In the genomic region with DNA sequence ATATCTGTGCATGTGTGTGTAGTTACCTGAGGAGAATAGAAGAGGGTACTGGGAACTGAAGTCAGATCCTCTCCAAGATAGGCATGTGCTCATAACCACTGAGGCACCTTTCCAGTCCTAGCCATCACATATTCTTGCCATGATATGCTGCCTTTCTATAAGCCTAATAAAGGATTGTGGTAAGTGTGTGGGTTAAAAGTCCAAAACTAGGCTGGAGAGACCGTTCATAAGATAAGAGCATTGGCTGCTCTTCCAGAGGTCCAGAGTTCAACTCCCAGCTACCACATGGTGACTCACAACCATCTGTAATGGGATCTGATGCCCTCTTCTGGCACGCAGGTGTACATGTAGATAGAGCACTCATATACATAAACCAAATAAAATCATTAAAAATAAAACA, we compare ENCODE assay signal across 20 mouse cellular contexts. TPM values are rescaled to one million over a fixed set of nuclear protein-coding genes. Genes with fewer than 3 reads are reported as not detected.
A peak's percentile ranks its signal among the peaks of the same experiment; 100 is the strongest.
DNase-seq lines count a peak whose midpoint lies in the region; ATAC-seq and TF ChIP-seq lines count a peak whose summit lies in the region.
"Had no signal": no experiment of that assay in that cellular context is flagged by ENCODE, and none has a peak within 500 bp of the region (broad histone marks: within the 10 kb centered on the region; RNA-seq: fewer than 3 reads in every experiment).

No protein-coding gene starts in this region.

- no peak overlapping the region for H3K27ac ChIP-seq in heart, adult 2 months
- H3K27ac ChIP-seq in kidney, postnatal 0 days, result no peak overlapping the region
- no peak overlapping the region for H3K27ac ChIP-seq in lung, embryonic 14.5 days (ENCODE audit: low read depth)
- H3K27ac ChIP-seq: embryonic facial prominence, embryonic 10.5 days; forebrain, embryonic 10.5 days; heart, embryonic 15.5 days; hindbrain, embryonic 10.5 days; hindbrain, embryonic 15.5 days had no signal

- DNase-seq in heart, adult 2 months, result no peak
- no peak for DNase-seq in heart, postnatal 4 days
- no peak for DNase-seq in kidney, postnatal 0 days (ENCODE audit: low spot score)
- no peak for DNase-seq in kidney, postnatal 14 days
- no peak for DNase-seq in lung, embryonic 14.5 days
- no peak for DNase-seq in lung, postnatal 4 days
- DNase-seq: adrenal gland, adult 2 months; adrenal gland, postnatal 25 days; cerebellum, adult 2 months; cerebellum, postnatal 10 days; heart, adult 18-20 months; heart, postnatal 14 days had no signal

- intact Hi-C loops in heart, adult 2 months (cut with DNase I), result no loop called here

- no peak overlapping the region for H3K4me3 ChIP-seq in heart, adult 2 months
- no peak overlapping the region for H3K4me3 ChIP-seq in kidney, postnatal 0 days (replicated peaks; ENCODE audit: low read depth, low read length)
- no peak overlapping the region for H3K4me3 ChIP-seq in lung, embryonic 14.5 days (ENCODE audit: low read depth, low read length)
- H3K4me3 ChIP-seq: embryonic facial prominence, embryonic 10.5 days; forebrain, embryonic 10.5 days; heart, embryonic 15.5 days; hindbrain, embryonic 10.5 days; hindbrain, embryonic 15.5 days had no signal

- no peaks in the 10 kb centered on the region for H3K79me2 ChIP-seq in heart, adult 2 months (replicated peaks; ENCODE audit: control insufficient read depth, insufficient read depth, low read length)

- H3K36me3 ChIP-seq in heart, adult 2 months (ENCODE audit: control insufficient read depth, insufficient read depth, low read length), result no peaks in the 10 kb centered on the region
- H3K36me3 ChIP-seq in kidney, postnatal 0 days (ENCODE audit: insufficient read depth, low read length), result peaks cover 21% of the 10 kb centered on the region; the same call in 1 of the 2 replicates
- H3K36me3 ChIP-seq in lung, embryonic 14.5 days (ENCODE audit: insufficient read depth), result peaks cover 74% of the 10 kb centered on the region

- no peaks in the 10 kb centered on the region for H3K4me1 ChIP-seq in heart, adult 2 months (ENCODE audit: control insufficient read depth, insufficient read depth, low read length)
- H3K4me1 ChIP-seq in kidney, postnatal 0 days (replicated peaks; ENCODE audit: insufficient read depth, low read length), result no peaks in the 10 kb centered on the region
- no peaks in the 10 kb centered on the region for H3K4me1 ChIP-seq in lung, embryonic 14.5 days (ENCODE audit: insufficient read depth)
- H3K4me1 ChIP-seq: embryonic facial prominence, embryonic 10.5 days; forebrain, embryonic 10.5 days; heart, embryonic 15.5 days; hindbrain, embryonic 15.5 days had no signal

- no peak for TF ChIP-seq EP300 in heart, adult 2 months (IDR thresholded peaks at IDR 0.05; ENCODE audit: insufficient read depth, low read depth, low read length)

- WGBS in heart, adult 2 months, result 83% methylated on average over 2 of the region's 2 CpGs
- 91% methylated on average over 2 of the region's 2 CpGs for WGBS in kidney, postnatal 0 days
- WGBS in lung, embryonic 14.5 days, result 83% methylated on average over 2 of the region's 2 CpGs

- TF ChIP-seq CTCF in heart, adult 2 months (IDR thresholded peaks at IDR 0.05), result peak; percentile 33
- TF ChIP-seq CTCF in kidney, postnatal 0 days (IDR thresholded peaks at IDR 0.05; ENCODE audit: low read depth), result peak; percentile 27; the same call in 1 of the 2 replicates
- TF ChIP-seq CTCF in lung, embryonic 14.5 days (IDR thresholded peaks at IDR 0.05; ENCODE audit: low read depth), result 0 out of 2 replicates have a peak, but pooled peaks have one; percentile 17

- no peak overlapping the region for H3K4me2 ChIP-seq in kidney, postnatal 0 days (ENCODE audit: low read length)
- no peak overlapping the region for H3K4me2 ChIP-seq in lung, embryonic 14.5 days
- H3K4me2 ChIP-seq: heart, embryonic 11.5 days; heart, embryonic 15.5 days; hindbrain, embryonic 15.5 days had no signal

- H3K27me3 ChIP-seq in heart, adult 2 months (ENCODE audit: control insufficient read depth, insufficient read depth, low read length), result no peaks in the 10 kb centered on the region
- H3K27me3 ChIP-seq in kidney, postnatal 0 days (ENCODE audit: insufficient read depth, low read length), result no peaks in the 10 kb centered on the region
- H3K27me3 ChIP-seq in lung, embryonic 14.5 days (ENCODE audit: insufficient read depth, low read length), result no peaks in the 10 kb centered on the region
- H3K27me3 ChIP-seq: heart, embryonic 15.5 days; hindbrain, embryonic 15.5 days had no signal

- H3K9ac ChIP-seq in heart, adult 2 months (ENCODE audit: low read depth, low read length), result no peak overlapping the region
- H3K9ac ChIP-seq in kidney, postnatal 0 days (ENCODE audit: low read depth, low read length), result no peak overlapping the region
- no peak overlapping the region for H3K9ac ChIP-seq in lung, embryonic 14.5 days
- H3K9ac ChIP-seq: heart, embryonic 15.5 days; hindbrain, embryonic 15.5 days had no signal

- H3K9me3 ChIP-seq in kidney, postnatal 0 days (replicated peaks; ENCODE audit: low read length), result no peaks in the 10 kb centered on the region
- H3K9me3 ChIP-seq in lung, embryonic 14.5 days (ENCODE audit: low read depth, low read length), result no peaks in the 10 kb centered on the region
- H3K9me3 ChIP-seq: embryonic facial prominence, embryonic 10.5 days; forebrain, embryonic 10.5 days; heart, embryonic 15.5 days; hindbrain, embryonic 10.5 days; hindbrain, embryonic 15.5 days had no signal

- no peak for ATAC-seq in kidney, postnatal 0 days (replicated peaks; ENCODE audit: low FRiP score, low read depth)
- ATAC-seq in lung, embryonic 14.5 days (ENCODE audit: insufficient read depth), result no peak
- no peak for ATAC-seq in erythroid progenitor cell, adult 5-6 weeks (replicated peaks; ENCODE audit: low FRiP score, poor library complexity, severe bottlenecking)
- ATAC-seq: forebrain, embryonic 14.5 days had no signal

- no peak for TF ChIP-seq POLR2A in heart, adult 2 months (IDR thresholded peaks at IDR 0.05; ENCODE audit: insufficient read depth, low read depth, low read length)

RNA-seq across cellular contexts. Expression of gene Kremen1, which starts 22.6 kb away (rescaled TPM):
- 10 to 100 TPM; 80.3 to 93.9 TPM for total RNA-seq in heart, adult 2 months (2021)
- polyA plus RNA-seq in heart, adult 2 months (2012; rRNA removed), result 59.7 and 80.8 TPM in 2 replicates
- 10 to 100 TPM; 75.7 to 76.7 TPM for total RNA-seq in heart, postnatal 4 days (2021)
- 18.3 and 20.0 TPM in 2 replicates for polyA plus RNA-seq in kidney, postnatal 0 days (2015; fragmentation: Nextera tagmentation; extraction: Ambion mirVana)
- polyA plus RNA-seq in lung, embryonic 14.5 days (2014; fragmentation: Nextera tagmentation; extraction: Ambion mirVana), result 12.5 and 14.5 TPM in 2 replicates
- total RNA-seq in erythroid progenitor cell, adult 5-6 weeks (2015; ENCODE audit: low replicate concordance), result 0.36 and 1.3 TPM in 2 replicates
- total RNA-seq in erythroid progenitor cell, adult 5-6 weeks (2017; ENCODE audit: low replicate concordance), result 0.39 and 1.4 TPM in 2 replicates

Comparison
In these comparisons a context has a peak if more than half of its experiments do, and no peak if none do; other contexts are left out.
1. RNA of gene Kremen1, which starts 22.6 kb away (total RNA-seq): 80.3 to 93.9 TPM in heart, adult 2 months and 75.7 to 76.7 TPM in heart, postnatal 4 days; 0.36 to 1.4 TPM in erythroid progenitor cell, adult 5-6 weeks; every median in the first group is over 10 times any median in the second.
2. Peak in every context shown above with its lines, with median percentiles within 50 percentile points of each other: CTCF ChIP-seq.